Mouse (Mus musculus) liver, embryonic 14.5 days (tissue): ENCODE data around the gene Rybp. TPM values are rescaled to one million over a fixed set of nuclear protein-coding genes. Genes with fewer than 3 reads are reported as not detected.

Experiments
- ATAC-seq: fragments of 200-750 bp; cut with Nextera tagmentation; 2 replicates; pipeline ENCODE4 v1.8.0; 2017; ENCODE audit warnings: moderate number of reproducible peaks, mild to moderate bottlenecking, moderate library complexity; ENCODE audit not compliant: insufficient read depth
- DNase-seq, 3 experiments: peaks; one replicate each; pipeline ENCODE4 v3.0.0-alpha.2; 2012 to 2013; ENCODE audit warnings: low read depth in 3 of 3, low spot score in 3 of 3
- H3K27ac ChIP-seq: fragments of 300-500 bp; sonication (generic); 2 replicates; pipeline ENCODE4 v1.5.1; 2014; ENCODE audit warnings: moderate library complexity, mild to moderate bottlenecking, control low read depth, inconsistent platforms
- H3K27me3 ChIP-seq: fragments of 300-500 bp; sonication (generic); 2 replicates; pipeline ENCODE4 v1.6.1; 2014; ENCODE audit warnings: mild to moderate bottlenecking, low read length, moderate library complexity; ENCODE audit not compliant: control insufficient read depth, insufficient read depth
- H3K36me3 ChIP-seq: fragments of 300-500 bp; sonication (generic); replicated peaks from 2 replicates; pipeline ENCODE4 v1.6.1; 2014; ENCODE audit warnings: low read depth; ENCODE audit not compliant: control insufficient read depth, insufficient read depth
- H3K4me1 ChIP-seq, 2 experiments: fragments of 200-500 bp in 1 of 2; fragments of 300-500 bp in 1 of 2; sonication (generic) in 1 of 2; replicated peaks; 2 replicates each; pipeline ENCODE4 v1.6.1; 2012 to 2014; ENCODE audit warnings: antibody characterized with exemption in 1 of 2, inconsistent platforms in 1 of 2, low read length in 1 of 2; ENCODE audit not compliant: control insufficient read depth in 2 of 2, insufficient read depth in 2 of 2
- H3K4me2 ChIP-seq: fragments of 300-500 bp; sonication (generic); 2 replicates; pipeline ENCODE4 v1.6.1; 2014; ENCODE audit warnings: low read depth, mild to moderate bottlenecking, control low read depth, moderate library complexity
- H3K4me3 ChIP-seq, 2 experiments: fragments of 200-500 bp in 1 of 2; fragments of 300-500 bp in 1 of 2; sonication (generic) in 1 of 2; 2 replicates each; pipeline ENCODE4 v1.5.1; 2012 to 2014; ENCODE audit warnings: low read depth in 2 of 2, low read length in 2 of 2, mild to moderate bottlenecking in 2 of 2, control low read depth in 1 of 2, inconsistent platforms in 1 of 2, moderate library complexity in 1 of 2; ENCODE audit not compliant: insufficient read depth in 1 of 2
- H3K9ac ChIP-seq: fragments of 300-500 bp; sonication (generic); replicated peaks from 2 replicates; pipeline ENCODE4 v1.6.1; 2014; ENCODE audit warnings: mild to moderate bottlenecking, control low read depth, moderate library complexity
- H3K9me3 ChIP-seq: fragments of 300-500 bp; sonication (generic); 2 replicates; pipeline ENCODE4 v1.6.1; 2016; ENCODE audit warnings: low read length, mixed read lengths; ENCODE audit not compliant: control insufficient read depth
- CTCF ChIP-seq: IDR thresholded peaks from 2 replicates; pipeline ENCODE4 v1.5.1; 2016; ENCODE audit warnings: antibody characterized with exemption, low read depth, control low read depth
- EP300 ChIP-seq: IDR thresholded peaks from 2 replicates; pipeline ENCODE4 v1.6.1; 2016; ENCODE audit warnings: antibody characterized with exemption, low read depth
- WGBS: fragments of 180-500 bp; shearing (Covaris S2); extraction: QIAGEN DNeasy Blood & Tissue Kit; methylation state at CpG from one replicate; pipeline ENCODE4 v1.1.7; 2014; ENCODE audit not compliant: insufficient replicate concordance; 5-methylcytosine and 5-hydroxymethylcytosine counted together
- polyA plus RNA-seq, 2 experiments: library from polyadenylated mRNA; depleted of rRNA in 1 of 2; stranded (reverse) in 1 of 2; unstranded in 1 of 2; fragments of >200 nt; fragmentation: Nextera tagmentation in 1 of 2; extraction: Ambion mirVana in 1 of 2; gene quantifications; 2 replicates each; pipeline versions ENCODE4 v1.2.1 to v1.2.3; 2012 to 2014

The Rybp gene
- polyA plus RNA-seq, 2 experiments, result 3.2 to 10.7 TPM

DNA sequence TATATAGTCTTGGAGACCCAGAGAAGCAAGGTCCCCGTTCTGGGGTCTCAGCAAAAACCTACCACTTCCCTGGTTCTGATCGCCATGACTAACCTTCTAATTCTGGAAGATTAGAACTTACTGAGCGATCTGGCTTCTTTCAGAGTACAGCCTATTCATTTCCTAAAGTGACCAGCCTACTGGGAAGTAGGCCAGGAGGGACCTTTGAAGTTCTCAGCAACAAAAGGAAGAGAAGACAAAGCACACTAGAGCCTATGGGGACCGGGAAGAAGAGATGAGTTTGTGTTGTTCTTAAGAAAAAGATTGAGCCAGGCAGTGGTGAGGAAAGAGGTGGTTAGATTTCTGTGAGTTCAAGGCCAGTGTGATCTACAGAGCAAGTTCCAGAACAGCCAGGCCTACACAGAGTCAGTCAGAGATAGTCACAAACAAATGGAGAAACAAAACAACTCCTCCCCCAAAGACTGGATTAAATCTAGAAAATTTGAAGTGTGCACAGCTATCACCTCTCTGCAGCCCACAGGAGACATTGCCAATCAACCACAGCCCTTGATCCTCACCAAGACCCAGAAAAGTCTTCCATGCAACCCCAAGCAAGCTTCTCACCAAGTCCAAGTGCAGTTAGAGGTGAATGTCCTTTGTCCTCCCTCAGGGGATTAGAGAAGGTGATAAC, 106.9 kb downstream of the Rybp start:
- H3K9ac ChIP-seq, result no peak overlapping the region
- DNase-seq (no peak), ATAC-seq (no peak)
- peaks cover 0 to 17% of the 10 kb centered on the region in 2 experiments; a peak in 1 of 4 replicates for H3K4me1 ChIP-seq
- no peaks in the 10 kb centered on the region for H3K36me3 ChIP-seq
- 46% methylated on average over 4 of the region's 4 CpGs for WGBS
- no peaks in the 10 kb centered on the region for H3K9me3 ChIP-seq
- H3K4me3 ChIP-seq, result no peak overlapping the region
- no peaks in the 10 kb centered on the region for H3K27me3 ChIP-seq
- TF ChIP-seq EP300 (no peak), CTCF (no peak)
- no peak overlapping the region for H3K4me2 ChIP-seq
- no peak overlapping the region for H3K27ac ChIP-seq

DNA sequence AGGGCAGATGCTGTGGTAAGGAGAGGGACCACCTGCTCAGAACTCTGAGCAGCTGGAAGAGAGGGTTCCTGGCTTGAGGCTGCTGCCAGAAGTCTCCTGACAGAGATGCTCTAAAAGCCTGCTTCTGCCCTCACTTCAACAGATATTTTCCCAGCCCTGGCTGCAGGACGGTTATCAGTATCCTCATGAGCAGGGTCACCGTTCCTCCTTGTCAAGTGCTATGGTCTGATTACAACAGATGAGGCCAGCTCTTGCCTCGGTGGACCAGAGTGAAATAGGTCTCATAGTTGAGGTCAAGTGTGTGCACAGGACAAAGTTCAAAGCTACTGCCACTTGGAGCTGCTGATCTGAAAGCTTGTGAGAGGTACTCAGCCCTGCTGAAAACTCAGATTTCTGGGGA, 108.5 kb downstream of the Rybp start:
- Histone ChIP-seq H3K9me3 (no peaks in the 10 kb centered on the region), H3K4me2 (no peak overlapping the region), H3K4me3 (no peak overlapping the region), H3K36me3 (no peaks in the 10 kb centered on the region), H3K27ac (no peak overlapping the region), H3K27me3 (no peaks in the 10 kb centered on the region), H3K4me1 (peaks cover 0 to 15% of the 10 kb centered on the region in 2 experiments; a peak in 1 of 4 replicates), H3K9ac (no peak overlapping the region)
- ATAC-seq (peak; percentile 76), DNase-seq (peak in 1 of 3 experiments; percentile 41)
- TF ChIP-seq CTCF (no peak), EP300 (peak; percentile 75)
- WGBS, result 10% methylated on average over 3 of the region's 3 CpGs
